In genomic region chr15:81239261-81239660, GRCm38 (mm10) we compare ENCODE assay signal across 9 mouse cellular contexts. TPM values are rescaled to one million over a fixed set of nuclear protein-coding genes. Genes with fewer than 3 reads are reported as not detected.
DNase-seq lines count a peak whose midpoint lies in the region; ATAC-seq and TF ChIP-seq lines count a peak whose summit lies in the region.
"Had no signal": no experiment of that assay in that cellular context is flagged by ENCODE, and none has a peak within 500 bp of the region (broad histone marks: within the 10 kb centered on the region; RNA-seq: fewer than 3 reads in every experiment).

No protein-coding gene starts in this region.

- H3K4me2 ChIP-seq in midbrain, embryonic 13.5 days (replicated peaks) = no peak overlapping the region
- peak overlapping the region; percentile 7 for H3K4me2 ChIP-seq in myocyte (ENCODE audit: low read depth)
- H3K4me2 ChIP-seq: embryonic facial prominence, embryonic 15.5 days had no signal

- no peak overlapping the region for H3K4me3 ChIP-seq in midbrain, embryonic 10.5 days
- H3K4me3 ChIP-seq in midbrain, embryonic 13.5 days (replicated peaks) = no peak overlapping the region
- H3K4me3 ChIP-seq in myocyte = no peak overlapping the region
- H3K4me3 ChIP-seq: embryonic facial prominence, embryonic 15.5 days had no signal

- no peak overlapping the region for H3K9ac ChIP-seq in midbrain, embryonic 13.5 days (replicated peaks)
- H3K9ac ChIP-seq: embryonic facial prominence, embryonic 15.5 days had no signal

- H3K36me3 ChIP-seq in midbrain, embryonic 10.5 days = no peaks in the 10 kb centered on the region
- H3K36me3 ChIP-seq in midbrain, embryonic 13.5 days = no peaks in the 10 kb centered on the region
- H3K36me3 ChIP-seq in myocyte (ENCODE audit: control insufficient read depth, insufficient read depth) = no peaks in the 10 kb centered on the region
- H3K36me3 ChIP-seq: embryonic facial prominence, embryonic 15.5 days had no signal

- WGBS in midbrain, embryonic 10.5 days = 32% methylated on average over 7 of the region's 7 CpGs
- 18% methylated on average over 7 of the region's 7 CpGs for WGBS in midbrain, embryonic 13.5 days

- H3K27me3 ChIP-seq in midbrain, embryonic 10.5 days (ENCODE audit: low read depth, poor library complexity, severe bottlenecking) = peaks cover 42% of the 10 kb centered on the region
- H3K27me3 ChIP-seq in midbrain, embryonic 13.5 days = 0 out of 2 replicates have a peak, but pooled peaks cover 11% of the 10 kb centered on the region
- no peaks in the 10 kb centered on the region for H3K27me3 ChIP-seq in myocyte (ENCODE audit: control insufficient read depth, insufficient read depth, insufficient read length)

- no peaks in the 10 kb centered on the region for H3K9me3 ChIP-seq in midbrain, embryonic 10.5 days (replicated peaks)
- H3K9me3 ChIP-seq in midbrain, embryonic 13.5 days = 0 out of 2 replicates have a peak, but pooled peaks cover under 1% of the 10 kb centered on the region
- H3K9me3 ChIP-seq: embryonic facial prominence, embryonic 15.5 days had no signal

- ATAC-seq in midbrain, embryonic 13.5 days = no peak

- no peak for TF ChIP-seq POLR2A in myocyte (IDR thresholded peaks at IDR 0.05; ENCODE audit: insufficient read length, low read depth)

- no peak overlapping the region for H3ac ChIP-seq in myocyte (ENCODE audit: control insufficient read depth, insufficient read length)

- DNase-seq in cerebellum, postnatal 36 days = peak; percentile 9 to 11
- no peak for DNase-seq in cerebellum, adult 18-20 months
- DNase-seq in midbrain, embryonic 10.5 days (ENCODE audit: low spot score) = peak; percentile 52
- peak; percentile 67 to 70 for DNase-seq in adrenal gland, postnatal 36 days
- DNase-seq in kidney, adult 9 months = peak; percentile 60
- DNase-seq in cerebellum, adult 8-10 months = no peak

- no peaks in the 10 kb centered on the region for H3K79me2 ChIP-seq in myocyte (ENCODE audit: control insufficient read depth, insufficient read depth)

- 0 out of 2 replicates have a peak overlapping the region, but pooled peaks have one; percentile 15 for H3K27ac ChIP-seq in midbrain, embryonic 10.5 days (replicated peaks)
- H3K27ac ChIP-seq in midbrain, embryonic 13.5 days = no peak overlapping the region
- H3K27ac ChIP-seq: embryonic facial prominence, embryonic 15.5 days had no signal

- peaks cover 37% of the 10 kb centered on the region for H3K4me1 ChIP-seq in midbrain, embryonic 10.5 days
- H3K4me1 ChIP-seq in midbrain, embryonic 13.5 days (replicated peaks) = peaks cover 20% of the 10 kb centered on the region

TF ChIP-seq in myocyte, 11 proteins besides CTCF, POLR2A, EP300 and RAD21:
- no peak for TF ChIP-seq SRF (IDR thresholded peaks at IDR 0.05; ENCODE audit: control insufficient read depth, insufficient read length, low read depth)
- TF ChIP-seq CEBPB (IDR thresholded peaks at IDR 0.05; ENCODE audit: insufficient read depth, poor library complexity, severe bottlenecking) = no peak
- TF ChIP-seq REST (IDR thresholded peaks at IDR 0.05; ENCODE audit: insufficient read depth, insufficient read length) = no peak
- no peak for TF ChIP-seq TCF3 (IDR thresholded peaks at IDR 0.05; ENCODE audit: insufficient read length, low read depth)
- TF ChIP-seq TCF12 (IDR thresholded peaks at IDR 0.05; ENCODE audit: insufficient read depth, poor library complexity, severe bottlenecking) = no peak
- no peak for TF ChIP-seq E2F4 (IDR thresholded peaks at IDR 0.05; ENCODE audit: insufficient read depth)
- no peak for TF ChIP-seq MYOG (IDR thresholded peaks at IDR 0.05; ENCODE audit: control insufficient read depth in 1 of 3, insufficient read depth in 1 of 3, insufficient read length in 2 of 3, low read depth in 2 of 3)
- TF ChIP-seq POLR2AphosphoS2 (IDR thresholded peaks at IDR 0.05; ENCODE audit: insufficient read length, low read depth) = no peak
- no peak for TF ChIP-seq USF1 (IDR thresholded peaks at IDR 0.05; ENCODE audit: low read depth)
- TF ChIP-seq MAX (IDR thresholded peaks at IDR 0.05; ENCODE audit: low read depth) = no peak
- no peak for TF ChIP-seq MYOD1 (IDR thresholded peaks at IDR 0.05; ENCODE audit: control insufficient read depth in 1 of 3, insufficient read length in 2 of 3, low read depth in 2 of 3)

RNA-seq across cellular contexts. Expression of gene Mchr1, which starts 4.0 kb away (rescaled TPM):
- 0.43 and 1.0 TPM in 2 replicates for polyA plus RNA-seq in midbrain, embryonic 10.5 days (2016; fragmentation: Nextera tagmentation; extraction: Ambion mirVana)
- polyA plus RNA-seq in midbrain, embryonic 13.5 days (2015; fragmentation: Nextera tagmentation; extraction: Ambion mirVana) = 2.1 and 2.5 TPM in 2 replicates
- under 1 TPM; 0.33 to 0.53 TPM for total RNA-seq in adrenal gland, postnatal 36 days (2021)
- polyA plus RNA-seq in myocyte (2012; fragmentation: generic; extraction: Trizol) = 0.44 TPM

RNA-seq across cellular contexts. Expression of gene Mrtfa, which starts 48.7 kb away (rescaled TPM):
- 20.5 and 23.0 TPM in 2 replicates for polyA plus RNA-seq in midbrain, embryonic 10.5 days (2016; fragmentation: Nextera tagmentation; extraction: Ambion mirVana)
- polyA plus RNA-seq in midbrain, embryonic 13.5 days (2015; fragmentation: Nextera tagmentation; extraction: Ambion mirVana) = 21.6 and 32.0 TPM in 2 replicates
- 10 to 100 TPM; 28.6 to 31.0 TPM for total RNA-seq in adrenal gland, postnatal 36 days (2021)
- 36.0 TPM for polyA plus RNA-seq in myocyte (2012; fragmentation: generic; extraction: Trizol)

Comparison
In these comparisons a context has a peak if more than half of its experiments do, and no peak if none do; other contexts are left out.
1. DNase-seq: peak in cerebellum, postnatal 36 days (2 of 2), midbrain, embryonic 10.5 days (single experiment), adrenal gland, postnatal 36 days (2 of 2) and kidney, adult 9 months (single experiment); none in cerebellum, adult 18-20 months (0 of 2) and cerebellum, adult 8-10 months (single experiment).